ENCODE assay signal across 14 mouse cellular contexts in genomic region chr10:94908976-94909717, GRCm38 (mm10). TPM values are rescaled to one million over a fixed set of nuclear protein-coding genes. Genes with fewer than 3 reads are reported as not detected.
DNase-seq lines count a peak whose midpoint lies in the region; ATAC-seq and TF ChIP-seq lines count a peak whose summit lies in the region.
"Had no signal": no experiment of that assay in that cellular context is flagged by ENCODE, and none has a peak within 500 bp of the region (broad histone marks: within the 10 kb centered on the region; RNA-seq: fewer than 3 reads in every experiment).

No protein-coding gene starts in this region.

- H3K79me2 ChIP-seq in macrophage (ENCODE audit: inconsistent target), result peaks cover 63% of the 10 kb centered on the region

- peak overlapping the region; percentile 43 for H3K27ac ChIP-seq in layer of hippocampus, adult 2 months
- H3K27ac ChIP-seq in macrophage, result peak overlapping the region; percentile 63
- H3K27ac ChIP-seq: midbrain, embryonic 15.5 days had no signal

- peaks cover 14% of the 10 kb centered on the region; the same call in 1 of the 2 replicates for H3K36me3 ChIP-seq in macrophage (ENCODE audit: inconsistent target)
- H3K36me3 ChIP-seq: midbrain, embryonic 15.5 days had no signal

- peak; percentile 36 to 63 for DNase-seq in layer of hippocampus, adult 2 months (ENCODE audit: low spot score in 2 of 2)
- no peak for DNase-seq in layer of hippocampus, adult 9-11 months
- peak; percentile 30 to 43 for DNase-seq in B cell, adult 2 months
- peak; percentile 16 to 81 for DNase-seq in adrenal gland, postnatal 36 days
- no peak for DNase-seq in right cerebral cortex, postnatal 14 days
- DNase-seq in cerebellum, postnatal 36 days, result no peak
- DNase-seq: gastrocnemius, postnatal 36 days; left cerebral cortex, postnatal 4 days; right cerebral cortex, postnatal 4 days had no signal

- 69% methylated on average over 11 of the region's 11 CpGs for WGBS in macrophage (ENCODE audit: missing documents)

- TF ChIP-seq CTCF in layer of hippocampus, adult 2 months (conservative IDR thresholded peaks at IDR 0.05), result no peak

- ATAC-seq in megakaryocyte-erythroid progenitor cell, adult 5-6 weeks (replicated peaks; ENCODE audit: low FRiP score, low TSS enrichment, poor library complexity, severe bottlenecking), result no peak
- ATAC-seq: CD4-positive, CD25-positive, alpha-beta regulatory T cell, adult 4 months; midbrain, embryonic 15.5 days had no signal

- H3K4me3 ChIP-seq in layer of hippocampus, adult 2 months, result no peak overlapping the region
- H3K4me3 ChIP-seq in macrophage (ENCODE audit: inconsistent target), result no peak overlapping the region
- H3K4me3 ChIP-seq: erythroblast, embryonic 14.5 days; midbrain, embryonic 15.5 days had no signal

RNA-seq across cellular contexts. Expression of gene Plxnc1, which starts 35.5 kb away (rescaled TPM):
- total RNA-seq in layer of hippocampus, adult 2 months (2021), result 10 to 100 TPM; 32.5 to 33.9 TPM
- total RNA-seq in adrenal gland, postnatal 36 days (2021), result 1 to 10 TPM; 2.1 to 9.0 TPM
- 100 to 1,000 TPM in 19 of 26 experiments, 10 to 100 TPM in 7; 52.3 to 498 (median 189) TPM for total RNA-seq in macrophage (2018; cell fraction: chromatin; rRNA removed)
- 100 to 1,000 TPM in 13 of 26 experiments, 10 to 100 TPM in 13; 46.6 to 206 (median 101) TPM for total RNA-seq in macrophage (2018; cell fraction: cytosol; rRNA removed)
- 100 to 1,000 TPM in 22 of 26 experiments, 10 to 100 TPM in 4; 64.0 to 351 (median 144) TPM for total RNA-seq in macrophage (2018; cell fraction: nucleus; rRNA removed)
- 55.1 to 117 TPM (median 105 TPM) in 3 replicates for polyA plus RNA-seq in macrophage (2018)
- 60.9 and 112 TPM in 2 replicates for total RNA-seq in megakaryocyte-erythroid progenitor cell, adult 5-6 weeks (2014; fragmentation: Nextera tagmentation)
- 46.9 and 67.8 TPM in 2 replicates for total RNA-seq in megakaryocyte-erythroid progenitor cell, adult 5-6 weeks (2017)

Comparison
In these comparisons a context has a peak if more than half of its experiments do, and no peak if none do; other contexts are left out.
1. DNase-seq: peak in layer of hippocampus, adult 2 months (2 of 2), B cell, adult 2 months (2 of 2) and adrenal gland, postnatal 36 days (2 of 2); none in layer of hippocampus, adult 9-11 months (single experiment), right cerebral cortex, postnatal 14 days (single experiment) and cerebellum, postnatal 36 days (0 of 2).